Mouse (Mus musculus) c-Kit-positive CD71-positive TER-119-positive erythroid progenitor cells, embryonic 14.5 days (primary cell): Measurements from ENCODE around the gene Sik3.

Experiments
- DNase-seq: peaks from one replicate; pipeline ENCODE4 v3.0.0-alpha.2; 2013; ENCODE audit warnings: low spot score

Gene Sik3

GRCm38 (mm10) chr9:46015831-46016230 is 3.2 kb downstream of the Sik3 start:
- no peak for DNase-seq

- no peak for DNase-seq
Measured at GRCm38 (mm10) chr9:46016417-46016816, 3.8 kb downstream of the Sik3 start.

GRCm38 (mm10) chr9:46018316-46018715 is 5.7 kb downstream of the Sik3 start:
- no peak for DNase-seq

GRCm38 (mm10) chr9:46019975-46020374 is 7.4 kb downstream of the Sik3 start:
- no peak for DNase-seq

- DNase-seq = no peak
Measured at GRCm38 (mm10) chr9:46023591-46023990, 11.0 kb downstream of the Sik3 start.

- no peak for DNase-seq
Measured at GRCm38 (mm10) chr9:46026058-46026849, 13.6 kb downstream of the Sik3 start.

- no peak for DNase-seq
Measured at GRCm38 (mm10) chr9:46027994-46028393, 15.4 kb downstream of the Sik3 start.

- DNase-seq = no peak
Measured at GRCm38 (mm10) chr9:46029534-46029933, 16.9 kb downstream of the Sik3 start.

GRCm38 (mm10) chr9:46030184-46030583 is 17.6 kb downstream of the Sik3 start:
- no peak for DNase-seq

- no peak for DNase-seq
Measured at GRCm38 (mm10) chr9:46030968-46031367, 18.3 kb downstream of the Sik3 start.

- DNase-seq = no peak
Measured at GRCm38 (mm10) chr9:46032190-46032589, 19.6 kb downstream of the Sik3 start.

GRCm38 (mm10) chr9:46033058-46033457 is 20.4 kb downstream of the Sik3 start:
- DNase-seq = no peak

GRCm38 (mm10) chr9:46033862-46034261 is 21.2 kb downstream of the Sik3 start:
- DNase-seq = no peak

- DNase-seq = no peak
Measured at GRCm38 (mm10) chr9:46035290-46035871, 22.8 kb downstream of the Sik3 start.

- no peak for DNase-seq
Measured at GRCm38 (mm10) chr9:46036881-46037280, 24.3 kb downstream of the Sik3 start.

GRCm38 (mm10) chr9:46038786-46039185 is 26.2 kb downstream of the Sik3 start:
- no peak for DNase-seq

GRCm38 (mm10) chr9:46041186-46041585 is 28.6 kb downstream of the Sik3 start:
- no peak for DNase-seq

- no peak for DNase-seq
Measured at GRCm38 (mm10) chr9:46042387-46042786, 29.8 kb downstream of the Sik3 start.

GRCm38 (mm10) chr9:46043626-46044025 is 31.0 kb downstream of the Sik3 start:
- DNase-seq = no peak

- DNase-seq = no peak
Measured at GRCm38 (mm10) chr9:46046724-46047517, 34.3 kb downstream of the Sik3 start.

GRCm38 (mm10) chr9:46049525-46049924 is 36.9 kb downstream of the Sik3 start:
- no peak for DNase-seq

- DNase-seq = no peak
Measured at GRCm38 (mm10) chr9:46050203-46050602, 37.6 kb downstream of the Sik3 start.
